Mouse (Mus musculus) olfactory bulb, adult 2 months (tissue): ENCODE data around the gene Gm8126.
"Not testable (repeated sequence)": the region's sequence is repeated elsewhere in the genome, so short reads cannot be mapped to it uniquely, and the experiment has no call there.

ENCODE experiments used
- CTCF ChIP-seq: fragments of 200-500 bp; IDR thresholded peaks from 2 replicates; pipeline ENCODE4 v1.5.1; 2012; ENCODE audit warnings: low read depth, mild to moderate bottlenecking, low read length, moderate library complexity; ENCODE audit not compliant: insufficient read depth
- POLR2A ChIP-seq: fragments of 200-500 bp; IDR thresholded peaks from 2 replicates; pipeline ENCODE4 v1.6.1; 2012; ENCODE audit warnings: mild to moderate bottlenecking, low read depth, low read length, moderate library complexity; ENCODE audit not compliant: insufficient read depth

DNA sequence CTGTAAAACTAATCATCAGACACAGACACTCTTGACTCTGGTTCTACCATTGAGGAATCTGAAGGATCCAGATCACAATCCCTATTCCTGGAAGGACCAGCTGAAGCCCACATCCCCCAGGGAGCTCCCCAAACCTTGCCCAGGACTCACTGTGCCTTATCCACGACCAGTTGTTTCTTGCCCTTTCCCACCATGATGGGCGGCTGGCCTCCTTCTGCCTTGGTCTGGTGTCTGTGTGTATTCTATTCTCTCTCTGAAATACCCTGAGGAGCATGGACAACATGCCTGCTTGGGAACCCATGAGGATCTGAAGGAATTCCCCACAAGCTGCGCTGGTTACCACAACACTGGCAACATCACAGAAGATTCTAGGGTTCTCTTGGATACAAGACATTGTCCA is 35.1 kb downstream of the Gm8126 start, which contains the start of gene Gm8127:
- not testable (repeated sequence) for TF ChIP-seq POLR2A, CTCF
